Mouse (Mus musculus) limb, embryonic 14.5 days (tissue): ENCODE measurements around the gene Acsl1. TPM values are rescaled to one million over a fixed set of nuclear protein-coding genes. Genes with fewer than 3 reads are reported as not detected.

Source experiments
- ATAC-seq: fragments of 200-750 bp; cut with Nextera tagmentation; 2 replicates; pipeline ENCODE4 v1.8.0; 2017; ENCODE audit warnings: low read depth, moderate number of reproducible peaks, moderate TSS enrichment; ENCODE audit not compliant: low FRiP score
- DNase-seq: peaks from one replicate; pipeline ENCODE4 v3.0.0-alpha.2; 2015; ENCODE audit warnings: low spot score
- H3K27ac ChIP-seq: fragments of 300-500 bp; sonication (generic); replicated peaks from 2 replicates; pipeline ENCODE4 v1.5.1; 2014; ENCODE audit warnings: low read depth, mild to moderate bottlenecking, low read length, moderate library complexity, mixed read lengths
- H3K27me3 ChIP-seq: fragments of 300-500 bp; sonication (generic); 2 replicates; pipeline ENCODE4 v1.6.1; 2014; ENCODE audit warnings: low read length, mixed read lengths; ENCODE audit not compliant: control insufficient read depth, insufficient read depth
- H3K36me3 ChIP-seq: fragments of 300-500 bp; sonication (generic); 2 replicates; pipeline ENCODE4 v1.6.1; 2014; ENCODE audit warnings: mild to moderate bottlenecking, low read length, moderate library complexity, mixed read lengths; ENCODE audit not compliant: control insufficient read depth, insufficient read depth
- H3K4me1 ChIP-seq: fragments of 300-500 bp; sonication (generic); 2 replicates; pipeline ENCODE4 v1.6.1; 2014; ENCODE audit warnings: antibody characterized with exemption, low read length, mixed read lengths; ENCODE audit not compliant: control insufficient read depth, insufficient read depth
- H3K4me2 ChIP-seq: fragments of 300-500 bp; sonication (generic); replicated peaks from 2 replicates; pipeline ENCODE4 v1.6.1; 2014; ENCODE audit warnings: low read depth, mild to moderate bottlenecking, low read length, moderate library complexity; ENCODE audit not compliant: severe bottlenecking
- H3K4me3 ChIP-seq: fragments of 300-500 bp; sonication (generic); replicated peaks from 2 replicates; pipeline ENCODE4 v1.5.1; 2014; ENCODE audit warnings: low read length
- H3K9ac ChIP-seq: fragments of 300-500 bp; sonication (generic); 2 replicates; pipeline ENCODE4 v1.6.1; 2014; ENCODE audit warnings: mild to moderate bottlenecking, low read depth, low read length, moderate library complexity; ENCODE audit not compliant: severe bottlenecking
- H3K9me3 ChIP-seq: fragments of 300-500 bp; sonication (generic); 2 replicates; pipeline ENCODE4 v1.6.1; 2016; ENCODE audit warnings: low read length; ENCODE audit not compliant: control insufficient read depth
- POLR2A ChIP-seq: fragments of 200-500 bp; IDR thresholded peaks from 2 replicates; pipeline ENCODE4 v1.8.0; 2012; ENCODE audit warnings: inconsistent platforms, mild to moderate bottlenecking, moderate library complexity, borderline replicate concordance; ENCODE audit not compliant: insufficient read depth, insufficient read length; ENCODE audit errors: extremely low read depth
- WGBS: fragments of 180-500 bp; shearing (Covaris S2); extraction: QIAGEN DNeasy Blood & Tissue Kit; methylation state at CpG from one replicate; pipeline ENCODE4 v1.1.7; 2014; 5-methylcytosine and 5-hydroxymethylcytosine counted together
- polyA plus RNA-seq, 2 experiments: library from polyadenylated mRNA; depleted of rRNA in 1 of 2; stranded (reverse) in 1 of 2; unstranded in 1 of 2; fragments of >200 nt; fragmentation: Nextera tagmentation in 1 of 2; extraction: Ambion mirVana in 1 of 2; gene quantifications; 2 replicates each; pipeline versions ENCODE4 v1.2.1 to v1.2.3; 2012 to 2014

Acsl1 gene
- polyA plus RNA-seq, 2 experiments: 20.7 to 33.9 TPM

GRCm38 (mm10) chr8:46432581-46432980 is 38.3 kb upstream of the Acsl1 start:
- Histone ChIP-seq H3K4me3 (no peak overlapping the region), H3K27ac (no peak overlapping the region), H3K4me2 (no peak overlapping the region), H3K4me1 (no peaks in the 10 kb centered on the region), H3K9ac (no peak overlapping the region), H3K36me3 (no peaks in the 10 kb centered on the region), H3K27me3 (no peaks in the 10 kb centered on the region), H3K9me3 (no peaks in the 10 kb centered on the region)
- TF ChIP-seq POLR2A: no peak
- no peak for ATAC-seq
- 90% methylated on average over 3 of the region's 3 CpGs for WGBS
- no peak for DNase-seq

DNA sequence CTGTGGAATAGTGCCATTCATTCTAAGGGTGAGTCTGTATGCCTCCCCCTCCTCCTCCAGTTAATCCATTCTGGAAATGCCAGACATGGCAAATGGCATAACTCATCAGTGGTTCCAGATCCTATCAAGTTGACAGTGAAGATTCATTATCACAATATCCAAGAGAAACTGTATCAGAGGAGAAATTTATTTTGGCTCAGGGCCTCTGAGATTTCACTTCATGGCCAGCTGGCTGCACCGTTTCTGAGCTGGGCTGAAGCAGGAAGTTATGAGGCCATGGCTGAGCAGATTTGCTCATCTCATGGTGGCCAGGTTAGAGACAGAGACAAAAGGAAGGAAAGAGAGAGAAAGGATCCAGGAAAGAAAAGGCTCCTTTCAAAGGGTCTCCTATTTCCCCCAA is 37.2 kb upstream of the Acsl1 start:
- TF ChIP-seq POLR2A: no peak
- H3K9me3 ChIP-seq: no peaks in the 10 kb centered on the region
- WGBS: 56% methylated on average over 1 of the region's 1 CpGs
- no peak overlapping the region for H3K4me3 ChIP-seq
- no peak for DNase-seq
- H3K9ac ChIP-seq: no peak overlapping the region
- no peak overlapping the region for H3K4me2 ChIP-seq
- H3K36me3 ChIP-seq: no peaks in the 10 kb centered on the region
- no peaks in the 10 kb centered on the region for H3K27me3 ChIP-seq
- H3K4me1 ChIP-seq: no peaks in the 10 kb centered on the region
- no peak overlapping the region for H3K27ac ChIP-seq
- no peak for ATAC-seq

- no peak for TF ChIP-seq POLR2A
Measured at GRCm38 (mm10) chr8:46438491-46438890, 32.3 kb upstream of the Acsl1 start.

GRCm38 (mm10) chr8:46445964-46446915 is 24.6 kb upstream of the Acsl1 start:
- no peak overlapping the region for H3K9ac ChIP-seq
- DNase-seq: no peak
- no peak overlapping the region for H3K4me2 ChIP-seq
- H3K9me3 ChIP-seq: no peaks in the 10 kb centered on the region
- WGBS: 31% methylated on average over 12 of the region's 12 CpGs
- H3K4me1 ChIP-seq: no peaks in the 10 kb centered on the region
- H3K4me3 ChIP-seq: no peak overlapping the region
- H3K27me3 ChIP-seq: no peaks in the 10 kb centered on the region
- no peak overlapping the region for H3K27ac ChIP-seq
- TF ChIP-seq POLR2A: no peak
- H3K36me3 ChIP-seq: no peaks in the 10 kb centered on the region
- ATAC-seq: no peak

More at GRCm38 (mm10) chr8:46438491-46438890, 32.3 kb upstream of the Acsl1 start:
- Histone ChIP-seq H3K9me3 (no peaks in the 10 kb centered on the region), H3K9ac (no peak overlapping the region), H3K4me2 (no peak overlapping the region), H3K4me3 (no peak overlapping the region), H3K27ac (no peak overlapping the region), H3K36me3 (no peaks in the 10 kb centered on the region), H3K4me1 (no peaks in the 10 kb centered on the region), H3K27me3 (no peaks in the 10 kb centered on the region)
- ATAC-seq (no peak), DNase-seq (no peak)
- 69% methylated on average over 10 of the region's 10 CpGs for WGBS

DNA sequence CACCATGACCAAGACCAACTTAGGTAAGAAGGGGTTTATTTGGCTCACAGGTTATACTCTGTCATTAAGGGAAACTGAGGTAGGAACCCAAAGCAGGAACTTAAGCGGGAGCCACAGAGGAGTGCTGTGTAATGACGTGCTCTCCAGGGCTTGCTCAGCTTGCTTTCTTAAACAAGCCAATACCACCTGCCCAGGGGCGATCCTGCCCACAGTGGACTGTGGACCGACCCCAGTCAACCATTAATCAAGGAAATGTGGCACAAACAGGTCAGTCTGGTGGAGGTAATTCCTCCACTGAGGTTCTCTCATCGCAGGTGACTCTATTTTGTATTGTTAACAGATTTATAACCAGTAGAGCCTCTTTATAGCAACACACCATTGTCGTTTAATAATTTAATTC is 23.5 kb upstream of the Acsl1 start:
- ATAC-seq (no peak), DNase-seq (no peak)
- Histone ChIP-seq H3K9me3 (no peaks in the 10 kb centered on the region), H3K27ac (no peak overlapping the region), H3K4me1 (no peaks in the 10 kb centered on the region), H3K36me3 (no peaks in the 10 kb centered on the region), H3K4me2 (no peak overlapping the region), H3K9ac (no peak overlapping the region), H3K4me3 (no peak overlapping the region), H3K27me3 (no peaks in the 10 kb centered on the region)
- TF ChIP-seq POLR2A: no peak
- WGBS: 74% methylated on average over 6 of the region's 6 CpGs
